Mouse (Mus musculus) megakaryocyte-erythroid progenitor cell, adult 5 weeks (primary cell): ENCODE results near the gene Pcid2. TPM values are rescaled to one million over a fixed set of nuclear protein-coding genes. Genes with fewer than 3 reads are reported as not detected.

ENCODE experiments used
- polyA plus RNA-seq: library from polyadenylated mRNA; stranded (reverse); fragments of >175 nt; gene quantifications from 2 replicates; pipeline ENCODE4 v1.2.3, GENCODE M21; 2012

Pcid2 gene
- polyA plus RNA-seq, result 10.3 and 11.0 TPM in 2 replicates

GRCm38 (mm10) chr8:13105087-13105881 lies at the start of gene Pcid2, which contains the start of gene Cul4a:
Gene Pcid2, minus strand, starts transcription at chr8:13105459.
Gene Cul4a, plus strand, starts transcription at chr8:13105621.

DNA sequence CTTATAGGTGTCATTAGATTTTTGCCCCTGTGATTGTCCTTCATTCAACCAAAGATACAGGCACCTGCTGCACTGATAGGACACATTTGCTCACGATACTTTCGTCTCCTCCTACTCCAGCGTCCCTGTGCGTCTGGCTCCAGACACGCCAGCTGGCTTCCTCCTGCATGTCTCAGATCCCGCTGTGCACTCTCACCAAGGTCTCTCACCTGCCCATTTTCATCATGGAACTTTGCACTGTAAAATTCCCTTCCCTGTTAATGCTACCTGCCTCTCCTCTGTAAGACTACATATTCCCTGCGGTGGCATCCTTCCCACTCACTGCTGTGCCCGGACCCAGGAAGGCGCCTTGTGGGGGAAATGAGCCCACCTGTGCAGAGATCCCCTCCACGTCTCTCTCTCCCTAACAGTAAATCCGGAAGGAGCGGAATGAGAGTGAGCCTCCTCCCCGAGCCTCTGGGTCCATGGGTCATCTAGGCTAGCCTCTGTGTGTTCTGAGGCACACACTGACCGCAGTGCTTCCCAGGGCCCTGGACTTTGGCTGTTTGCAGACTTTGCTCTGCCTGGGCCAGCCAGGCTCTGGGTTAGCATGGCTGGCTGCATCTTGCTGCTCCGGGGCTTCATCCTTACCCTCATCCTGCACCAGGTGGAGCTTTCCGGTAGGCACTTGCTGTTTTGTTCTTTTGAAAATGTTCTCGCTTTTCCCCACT lies 44.7 kb downstream of the Pcid2 start, which contains the start of gene Proz:
Gene Proz, plus strand, starts transcription at position 474 of the 710 bp plus-strand sequence.

DNA sequence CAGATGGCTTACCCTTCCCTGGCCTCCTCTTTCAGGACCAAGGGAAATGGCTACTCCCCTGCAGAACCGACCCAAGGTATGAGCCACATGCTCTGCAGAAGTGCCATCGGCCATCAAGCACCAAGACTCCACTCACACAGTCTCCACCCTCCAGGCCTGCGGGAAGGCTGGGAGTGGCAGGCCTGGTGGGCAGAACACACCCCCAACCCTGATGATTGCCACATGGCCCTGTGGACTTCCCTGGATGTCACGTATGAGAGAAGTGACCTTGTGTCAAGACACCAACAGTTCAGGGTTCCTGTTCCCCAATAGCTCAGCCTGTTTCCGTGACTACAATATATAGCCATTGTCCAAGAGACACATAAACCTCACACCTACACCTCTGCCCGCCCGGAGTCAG lies 68.2 kb downstream of the Pcid2 start, which contains the start of gene F10:
Gene F10, plus strand, starts transcription at position 294 of the 400 bp plus-strand sequence.

Other genes with a start within 250 kb of the Pcid2 start
- 15.5 and 22.8 TPM in 2 replicates for gene Mcf2l, start 231.7 kb downstream of the Pcid2 start, polyA plus RNA-seq
- gene F7, start 79.4 kb downstream of the Pcid2 start, polyA plus RNA-seq, result 0.39 and 2.3 TPM in 2 replicates
- 10.6 and 35.2 TPM in 2 replicates for gene F10, start 68.2 kb downstream of the Pcid2 start, polyA plus RNA-seq
- gene Proz, start 44.5 kb downstream of the Pcid2 start, polyA plus RNA-seq, result not detected in 2 replicates
- 26.8 and 32.1 TPM in 2 replicates for gene Cul4a, start 162 bp upstream of the Pcid2 start, polyA plus RNA-seq
- 194 and 297 TPM in 2 replicates for gene Lamp1, start 53.7 kb upstream of the Pcid2 start, polyA plus RNA-seq
- gene Grtp1, start 95.2 kb upstream of the Pcid2 start, polyA plus RNA-seq, result 1.3 and 3.1 TPM in 2 replicates
- not detected in 2 replicates for gene Adprhl1, start 148.7 kb upstream of the Pcid2 start, polyA plus RNA-seq
- 3.3 TPM in 2 replicates for gene Dcun1d2, start 182.7 kb upstream of the Pcid2 start, polyA plus RNA-seq
- gene Tmco3, start 182.7 kb upstream of the Pcid2 start, polyA plus RNA-seq, result 16.1 and 18.9 TPM in 2 replicates
- gene Tfdp1, start 233.3 kb upstream of the Pcid2 start, polyA plus RNA-seq, result 54.1 and 56.0 TPM in 2 replicates